Mouse (Mus musculus) neural tube, embryonic 11.5 days (tissue): Measurements from ENCODE around the gene Apbb1. TPM values are rescaled to one million over a fixed set of nuclear protein-coding genes. Genes with fewer than 3 reads are reported as not detected.
A peak's percentile ranks its signal among the peaks of the same experiment; 100 is the strongest.

Experiments used
- ATAC-seq: fragments of 200-750 bp; cut with Nextera tagmentation; 2 replicates; pipeline ENCODE4 v1.8.0; 2017; ENCODE audit warnings: moderate number of reproducible peaks, mild to moderate bottlenecking, moderate TSS enrichment, moderate library complexity; ENCODE audit not compliant: insufficient read depth, low FRiP score, low TSS enrichment
- DNase-seq: peaks from one replicate; pipeline ENCODE4 v3.0.0-alpha.2; 2015; ENCODE audit warnings: low spot score
- H3K27ac ChIP-seq: fragments of 300-500 bp; sonication (generic); 2 replicates; pipeline ENCODE4 v1.5.1; 2014; ENCODE audit warnings: low read depth, mild to moderate bottlenecking, low read length
- H3K27me3 ChIP-seq: fragments of 300-500 bp; sonication (generic); 2 replicates; pipeline ENCODE4 v1.6.1; 2014; ENCODE audit warnings: mild to moderate bottlenecking, low read length, mixed read lengths; ENCODE audit not compliant: control insufficient read depth, insufficient read depth
- H3K36me3 ChIP-seq: fragments of 300-500 bp; sonication (generic); 2 replicates; pipeline ENCODE4 v1.6.1; 2014; ENCODE audit warnings: mild to moderate bottlenecking, low read length, moderate library complexity, mixed read lengths; ENCODE audit not compliant: control insufficient read depth, insufficient read depth
- H3K4me1 ChIP-seq: fragments of 300-500 bp; sonication (generic); 2 replicates; pipeline ENCODE4 v1.6.1; 2014; ENCODE audit warnings: low read length, mixed read lengths; ENCODE audit not compliant: control insufficient read depth, insufficient read depth
- H3K4me2 ChIP-seq: fragments of 300-500 bp; sonication (generic); 2 replicates; pipeline ENCODE4 v1.6.1; 2014; ENCODE audit warnings: low read depth, mild to moderate bottlenecking, moderate library complexity
- H3K4me3 ChIP-seq: fragments of 300-500 bp; sonication (generic); 2 replicates; pipeline ENCODE4 v1.5.1; 2014; ENCODE audit warnings: low read depth, low read length
- H3K9ac ChIP-seq: fragments of 300-500 bp; sonication (generic); 2 replicates; pipeline ENCODE4 v1.6.1; 2014; ENCODE audit warnings: mild to moderate bottlenecking, low read length
- H3K9me3 ChIP-seq: fragments of 300-500 bp; sonication (generic); 2 replicates; pipeline ENCODE4 v1.6.1; 2016; ENCODE audit warnings: low read length; ENCODE audit not compliant: control insufficient read depth
- WGBS: fragments of 180-500 bp; shearing (Covaris S2); extraction: QIAGEN DNeasy Blood & Tissue Kit; methylation state at CpG from one replicate; pipeline ENCODE4 v1.1.7; 2014; 5-methylcytosine and 5-hydroxymethylcytosine counted together
- polyA plus RNA-seq: library from polyadenylated mRNA; unstranded; fragments of >200 nt; fragmentation: Nextera tagmentation; extraction: Ambion mirVana; gene quantifications from 2 replicates; pipeline ENCODE4 v1.2.1, GENCODE M21; 2014

The Apbb1 gene
- 115 and 128 TPM in 2 replicates for polyA plus RNA-seq

DNA sequence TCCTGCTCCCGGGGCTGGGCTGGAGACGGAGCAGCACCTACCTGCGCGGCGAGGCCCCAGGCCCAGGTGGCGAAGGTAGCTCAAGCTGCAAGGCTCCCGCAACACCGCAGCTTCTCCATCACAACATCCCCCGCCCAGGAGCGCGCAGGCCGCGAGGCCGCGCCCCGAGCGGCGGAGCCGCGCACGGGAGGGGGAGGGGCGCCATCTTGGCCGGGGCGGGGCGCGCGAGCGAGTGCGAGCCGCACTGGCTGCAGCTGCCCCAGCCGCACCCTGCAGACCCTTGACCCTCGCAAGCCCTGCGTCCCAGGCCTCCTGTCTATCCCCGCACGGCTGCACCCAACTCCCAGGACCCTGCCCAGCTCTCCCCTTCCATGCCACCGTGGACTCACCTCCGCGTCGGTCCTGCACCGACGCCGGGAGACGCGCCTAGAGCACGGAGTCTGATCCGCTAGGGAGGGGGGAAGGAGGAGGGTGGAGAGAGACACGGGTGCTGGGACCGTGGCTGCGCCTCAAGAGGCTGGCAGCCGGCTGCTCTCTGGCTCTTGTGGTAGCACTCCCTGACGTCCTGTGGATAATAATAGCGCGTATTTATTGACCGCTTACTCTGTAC is at the start of gene Apbb1:
Gene Apbb1 (minus strand): TSS at position 560 of the 610 bp plus-strand sequence.
- H3K36me3 ChIP-seq: no peaks in the 10 kb centered on the region
- H3K27me3 ChIP-seq: no peaks in the 10 kb centered on the region
- H3K4me1 ChIP-seq: peaks cover 3% of the 10 kb centered on the region; the same call in 1 of the 2 replicates
- H3K4me3 ChIP-seq: peak within 1 kb of the TSS; percentile 82
- peak; percentile 89 for DNase-seq
- under 1% methylated on average over 31 of the region's 54 CpGs for WGBS
- H3K9ac ChIP-seq: peak within 1 kb of the TSS; percentile 81
- peak; percentile 91 for ATAC-seq
- H3K9me3 ChIP-seq: no peaks in the 10 kb centered on the region
- H3K27ac ChIP-seq: peak within 1 kb of the TSS; percentile 87
- H3K4me2 ChIP-seq: peak within 1 kb of the TSS; percentile 54

DNA sequence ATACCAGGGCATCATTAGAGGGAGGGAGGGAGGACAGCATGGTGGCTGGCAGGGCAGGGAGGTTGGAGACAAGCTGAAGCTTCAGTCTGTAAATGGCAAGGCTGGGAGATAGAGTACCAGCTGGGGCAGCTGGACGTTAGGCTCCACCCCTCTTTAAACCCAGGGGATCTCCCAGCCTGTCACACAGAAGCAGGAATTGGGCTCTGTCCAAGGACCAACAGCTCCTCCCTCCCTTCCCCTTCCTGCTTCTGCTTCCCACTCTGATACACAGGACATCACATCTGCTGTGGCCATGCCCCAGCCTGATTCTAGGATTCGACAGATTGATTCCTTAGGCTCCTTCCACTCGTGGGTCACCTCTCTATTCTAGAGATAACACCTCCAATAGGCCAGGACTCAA is 47.2 kb upstream of the Apbb1 start:
- Histone ChIP-seq H3K27ac (no peak overlapping the region), H3K4me3 (no peak overlapping the region), H3K4me2 (no peak overlapping the region), H3K27me3 (no peaks in the 10 kb centered on the region), H3K9ac (no peak overlapping the region), H3K4me1 (0 out of 2 replicates have a peak, but pooled peaks cover 6% of the 10 kb centered on the region), H3K36me3 (peaks cover 3% of the 10 kb centered on the region; the same call in 1 of the 2 replicates), H3K9me3 (no peaks in the 10 kb centered on the region)
- 36% methylated on average over 3 of the region's 3 CpGs for WGBS
- no peak for ATAC-seq
- DNase-seq: peak; percentile 43

GRCm38 (mm10) chr7:105625397-105625796 is 43.9 kb upstream of the Apbb1 start:
- no peak for DNase-seq
- no peak overlapping the region for H3K9ac ChIP-seq
- H3K4me3 ChIP-seq: no peak overlapping the region
- WGBS: 81% methylated on average over 6 of the region's 6 CpGs
- no peaks in the 10 kb centered on the region for H3K9me3 ChIP-seq
- no peak overlapping the region for H3K4me2 ChIP-seq
- H3K27ac ChIP-seq: no peak overlapping the region
- ATAC-seq: no peak
- H3K36me3 ChIP-seq: peaks cover 4% of the 10 kb centered on the region
- H3K4me1 ChIP-seq: no peaks in the 10 kb centered on the region
- no peaks in the 10 kb centered on the region for H3K27me3 ChIP-seq

DNA sequence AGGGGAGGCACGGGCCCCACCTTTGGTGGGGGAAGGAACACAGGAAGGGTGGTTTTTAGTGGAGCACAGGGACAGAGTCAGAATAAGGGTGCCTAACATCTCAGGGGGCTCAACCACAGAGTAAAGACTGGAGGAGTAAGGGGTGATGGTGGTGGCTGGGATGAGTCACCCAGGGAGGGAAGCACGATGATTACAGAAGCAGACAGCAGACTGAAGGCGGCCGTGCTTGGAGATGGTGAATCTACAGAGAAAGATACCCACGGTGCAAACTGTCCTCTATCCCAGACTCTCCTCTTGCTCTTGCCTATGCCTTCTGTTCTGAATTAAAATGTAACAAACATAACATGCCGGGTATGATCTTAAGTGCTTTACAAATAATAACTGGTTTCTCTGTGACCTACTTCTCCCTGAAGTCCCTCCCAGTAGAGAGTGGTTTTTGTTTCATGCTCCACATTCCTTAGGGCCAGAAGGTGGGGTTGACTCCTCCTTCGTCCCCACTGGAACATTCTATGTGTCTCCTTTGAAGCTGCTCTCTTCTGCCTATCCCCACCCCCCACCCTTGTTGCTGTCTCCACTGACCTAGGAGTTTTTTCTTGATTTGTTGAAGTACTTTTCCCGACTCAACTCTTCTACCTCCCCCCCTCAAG is 40.3 kb upstream of the Apbb1 start:
- peaks cover 13% of the 10 kb centered on the region for H3K36me3 ChIP-seq
- no peak overlapping the region for H3K4me3 ChIP-seq
- DNase-seq (no peak), ATAC-seq (no peak)
- no peak overlapping the region for H3K27ac ChIP-seq
- WGBS: 82% methylated on average over 8 of the region's 8 CpGs
- no peaks in the 10 kb centered on the region for H3K27me3 ChIP-seq
- H3K9me3 ChIP-seq: no peaks in the 10 kb centered on the region
- no peak overlapping the region for H3K4me2 ChIP-seq
- no peak overlapping the region for H3K9ac ChIP-seq
- H3K4me1 ChIP-seq: no peaks in the 10 kb centered on the region

- H3K27ac ChIP-seq: no peak overlapping the region
- no peaks in the 10 kb centered on the region for H3K9me3 ChIP-seq
- ATAC-seq (no peak), DNase-seq (no peak)
- H3K27me3 ChIP-seq: no peaks in the 10 kb centered on the region
- H3K9ac ChIP-seq: no peak overlapping the region
- H3K4me2 ChIP-seq: no peak overlapping the region
- no peak overlapping the region for H3K4me3 ChIP-seq
- peaks cover 15% of the 10 kb centered on the region for H3K36me3 ChIP-seq
- H3K4me1 ChIP-seq: no peaks in the 10 kb centered on the region
- WGBS: 82% methylated on average over 4 of the region's 4 CpGs
Observed at GRCm38 (mm10) chr7:105621053-105621452, 39.6 kb upstream of the Apbb1 start.

DNA sequence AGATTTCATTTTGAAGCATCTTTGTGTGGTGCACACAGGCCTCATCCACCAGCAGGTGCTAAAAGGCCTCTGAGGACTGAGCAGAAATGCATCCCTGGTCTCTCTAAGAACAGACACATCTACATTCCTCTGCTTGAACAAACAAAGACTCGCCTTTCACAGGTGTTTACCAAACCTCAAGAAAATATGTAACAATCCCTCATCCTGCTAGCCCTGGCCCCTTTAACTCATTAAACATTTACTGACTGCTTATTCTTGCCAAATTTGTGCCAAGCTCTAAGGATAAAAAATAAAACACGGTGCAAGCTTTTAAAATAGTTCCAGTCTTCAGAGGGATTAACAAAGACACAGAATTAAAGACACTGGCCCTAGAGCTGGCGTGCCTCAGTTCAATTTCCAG is 38.2 kb upstream of the Apbb1 start:
- DNase-seq: no peak
- Histone ChIP-seq H3K27ac (no peak overlapping the region), H3K9me3 (no peaks in the 10 kb centered on the region), H3K4me3 (no peak overlapping the region), H3K4me1 (no peaks in the 10 kb centered on the region), H3K9ac (no peak overlapping the region), H3K36me3 (peaks cover 15% of the 10 kb centered on the region), H3K4me2 (no peak overlapping the region), H3K27me3 (no peaks in the 10 kb centered on the region)
- WGBS: 89% methylated on average over 3 of the region's 3 CpGs
- no peak for ATAC-seq

DNA sequence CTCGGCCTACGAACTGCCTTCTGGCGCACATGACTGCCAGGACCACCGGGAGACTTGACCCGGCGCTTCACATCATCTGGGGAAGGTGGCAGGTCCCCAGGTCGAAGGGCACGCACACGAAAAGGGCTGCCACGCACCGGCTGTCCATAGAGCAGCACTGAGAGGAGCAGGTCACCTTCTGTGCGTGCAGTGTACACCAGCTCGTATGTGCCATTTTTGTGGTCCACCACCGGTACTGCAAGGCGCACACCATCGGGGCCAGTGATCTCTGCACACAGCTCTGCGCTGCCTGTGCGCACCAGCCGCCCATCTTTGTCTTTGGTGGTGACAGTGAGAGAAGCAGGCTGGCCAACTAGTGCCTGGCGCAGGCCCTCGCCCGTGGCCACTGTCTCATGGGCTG is 36.4 kb upstream of the Apbb1 start:
- H3K4me2 ChIP-seq: no peak overlapping the region
- ATAC-seq (no peak), DNase-seq (no peak)
- no peak overlapping the region for H3K4me3 ChIP-seq
- no peaks in the 10 kb centered on the region for H3K4me1 ChIP-seq
- H3K9me3 ChIP-seq: no peaks in the 10 kb centered on the region
- no peak overlapping the region for H3K27ac ChIP-seq
- H3K9ac ChIP-seq: no peak overlapping the region
- 95% methylated on average over 22 of the region's 22 CpGs for WGBS
- H3K27me3 ChIP-seq: no peaks in the 10 kb centered on the region
- H3K36me3 ChIP-seq: peaks cover 12% of the 10 kb centered on the region

DNA sequence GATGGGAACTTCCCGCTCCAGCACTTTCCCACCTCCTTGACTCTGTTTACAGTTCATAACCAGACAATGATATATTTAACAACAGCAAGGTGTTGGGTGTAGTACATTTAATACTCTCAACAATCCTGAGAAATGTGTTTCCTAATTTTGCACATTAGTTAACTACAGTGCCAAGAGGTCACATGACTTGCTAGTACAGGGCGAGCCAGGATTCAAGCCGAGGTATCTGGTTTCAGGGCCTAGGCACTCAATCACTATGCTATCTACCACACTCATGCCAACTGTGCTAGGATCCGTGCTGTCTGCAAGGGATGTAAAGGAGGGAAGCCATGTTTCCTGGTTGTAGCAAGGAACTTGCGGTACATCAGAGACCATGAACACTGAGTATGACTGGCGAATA is 35.1 kb upstream of the Apbb1 start:
- H3K27ac ChIP-seq: no peak overlapping the region
- ATAC-seq (no peak), DNase-seq (no peak)
- no peaks in the 10 kb centered on the region for H3K9me3 ChIP-seq
- peaks cover 14% of the 10 kb centered on the region for H3K36me3 ChIP-seq
- H3K4me1 ChIP-seq: no peaks in the 10 kb centered on the region
- H3K27me3 ChIP-seq: no peaks in the 10 kb centered on the region
- H3K4me2 ChIP-seq: no peak overlapping the region
- no peak overlapping the region for H3K4me3 ChIP-seq
- H3K9ac ChIP-seq: no peak overlapping the region
- 89% methylated on average over 6 of the region's 6 CpGs for WGBS

DNA sequence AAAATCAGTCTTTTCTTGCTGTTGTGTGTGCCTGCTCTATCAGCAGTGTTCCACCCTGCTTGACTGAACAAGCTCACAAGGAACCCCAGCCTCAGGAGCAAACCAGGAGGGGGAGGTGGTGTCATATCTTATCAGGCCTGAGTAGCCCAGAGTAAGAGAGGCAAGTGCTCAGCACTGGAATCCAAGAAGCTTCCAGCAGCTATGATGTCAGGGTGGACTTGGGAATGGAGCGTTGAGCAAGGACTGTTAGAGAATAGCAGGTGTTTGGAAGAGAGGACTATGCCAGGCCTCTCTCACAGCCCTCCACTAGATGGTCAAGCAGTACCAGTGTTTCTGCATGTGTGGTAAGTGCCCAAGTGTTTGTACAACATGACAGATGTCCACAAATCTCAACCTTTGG is 34.3 kb upstream of the Apbb1 start:
- no peak overlapping the region for H3K27ac ChIP-seq
- DNase-seq (no peak), ATAC-seq (no peak)
- peaks cover 21% of the 10 kb centered on the region for H3K36me3 ChIP-seq
- no peaks in the 10 kb centered on the region for H3K4me1 ChIP-seq
- no peak overlapping the region for H3K4me3 ChIP-seq
- no peaks in the 10 kb centered on the region for H3K27me3 ChIP-seq
- no peak overlapping the region for H3K9ac ChIP-seq
- 78% methylated on average over 1 of the region's 1 CpGs for WGBS
- H3K9me3 ChIP-seq: no peaks in the 10 kb centered on the region
- H3K4me2 ChIP-seq: no peak overlapping the region
